Mouse (Mus musculus): ENCODE results near the gene Fam104a.

DNA sequence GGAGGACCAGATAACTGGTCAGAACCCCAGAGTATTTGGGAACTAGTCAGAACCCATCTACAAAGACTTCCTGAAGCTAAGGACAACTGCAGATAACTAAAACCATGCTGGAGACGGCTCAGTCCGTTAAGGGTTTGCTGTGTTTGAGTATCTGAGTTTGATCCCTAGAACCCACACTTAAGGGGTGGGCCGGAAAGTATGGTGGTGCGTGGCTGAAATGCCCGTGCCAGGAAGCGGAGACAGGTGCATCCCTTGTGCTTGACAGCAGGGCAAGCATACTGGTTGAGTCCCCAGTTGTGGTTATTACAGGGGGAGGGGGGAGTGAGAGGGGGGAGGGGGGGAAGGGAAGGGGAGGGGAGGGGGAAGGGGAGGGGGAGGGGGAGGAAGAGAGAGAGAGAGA is 69.5 kb downstream of the Fam104a start:
- TF ChIP-seq GATA1 (IDR thresholded peaks at IDR 0.05; ENCODE audit: low read depth, low read length) (no peak), RCOR1 (IDR thresholded peaks at IDR 0.05; ENCODE audit: low read depth, low read length) (no peak), CTCF (IDR thresholded peaks at IDR 0.05 in 2 of 3, conservative IDR thresholded peaks at IDR 0.05 in 1 of 3; ENCODE audit: control insufficient read depth in 1 of 3, insufficient read depth in 1 of 3, low read depth in 2 of 3, low read length in 3 of 3, poor library complexity in 1 of 3, severe bottlenecking in 1 of 3) (no peak), USF1 (IDR thresholded peaks at IDR 0.05; ENCODE audit: low read depth, low read length) (no peak), ETS1 (IDR thresholded peaks at IDR 0.05; ENCODE audit: low read depth, low read length) (no peak), ELF1 (IDR thresholded peaks at IDR 0.05; ENCODE audit: low read depth, low read length) (no peak), POLR2A (IDR thresholded peaks at IDR 0.05; ENCODE audit: control insufficient read depth in 1 of 2, insufficient read depth in 1 of 2, low read depth in 1 of 2, low read length in 2 of 2, poor library complexity in 1 of 2) (no peak), ZNF384 (IDR thresholded peaks at IDR 0.05; ENCODE audit: low read depth, low read length) (no peak)

Measured in MEL (cell line).